Mouse (Mus musculus) midbrain, embryonic 16.5 days (tissue): Measurements from ENCODE around the gene Rin2. TPM values are rescaled to one million over a fixed set of nuclear protein-coding genes. Genes with fewer than 3 reads are reported as not detected.

Experiments
- ATAC-seq: fragments of 200-750 bp; cut with Nextera tagmentation; 2 replicates; pipeline ENCODE4 v1.8.0; 2017; ENCODE audit warnings: moderate TSS enrichment
- H3K27ac ChIP-seq: fragments of 300-500 bp; sonication (generic); 2 replicates; pipeline ENCODE4 v1.5.1; 2014; ENCODE audit warnings: mild to moderate bottlenecking, low read length, mixed read lengths
- H3K27me3 ChIP-seq: fragments of 300-500 bp; sonication (generic); 2 replicates; pipeline ENCODE4 v1.6.1; 2014; ENCODE audit warnings: low read depth, low read length, mixed read lengths; ENCODE audit not compliant: control insufficient read depth, insufficient read depth
- H3K36me3 ChIP-seq: fragments of 300-500 bp; sonication (generic); 2 replicates; pipeline ENCODE4 v1.6.1; 2014; ENCODE audit warnings: mild to moderate bottlenecking, low read length, moderate library complexity, mixed read lengths; ENCODE audit not compliant: control insufficient read depth, insufficient read depth
- H3K4me1 ChIP-seq: fragments of 300-500 bp; sonication (generic); 2 replicates; pipeline ENCODE4 v1.6.1; 2014; ENCODE audit warnings: mild to moderate bottlenecking, low read length, mixed read lengths; ENCODE audit not compliant: control insufficient read depth, insufficient read depth
- H3K4me2 ChIP-seq: fragments of 300-500 bp; sonication (generic); 2 replicates; pipeline ENCODE4 v1.6.1; 2014; ENCODE audit warnings: mild to moderate bottlenecking, low read length, mixed read lengths
- H3K4me3 ChIP-seq: fragments of 300-500 bp; sonication (generic); 2 replicates; pipeline ENCODE4 v1.5.1; 2014; ENCODE audit warnings: low read depth, mild to moderate bottlenecking, low read length, moderate library complexity, mixed read lengths
- H3K9ac ChIP-seq: fragments of 300-500 bp; sonication (generic); 2 replicates; pipeline ENCODE4 v1.6.1; 2014; ENCODE audit warnings: low read depth, low read length, mixed read lengths
- H3K9me3 ChIP-seq: fragments of 300-500 bp; sonication (generic); replicated peaks from 2 replicates; pipeline ENCODE4 v1.6.1; 2014; ENCODE audit warnings: mild to moderate bottlenecking, low read length, mixed read lengths; ENCODE audit not compliant: control insufficient read depth, poor library complexity, severe bottlenecking
- WGBS: fragments of 180-500 bp; shearing (Covaris S2); extraction: QIAGEN DNeasy Blood & Tissue Kit; methylation state at CpG from one replicate; pipeline ENCODE4 v1.1.7; 2014; 5-methylcytosine and 5-hydroxymethylcytosine counted together
- polyA plus RNA-seq: library from polyadenylated mRNA; unstranded; fragments of >200 nt; fragmentation: Nextera tagmentation; extraction: Ambion mirVana; gene quantifications from 2 replicates; pipeline ENCODE4 v1.2.1, GENCODE M21; 2015

Gene Rin2
- polyA plus RNA-seq, 1 experiment from 2014 or later = 17.0 TPM

GRCm38 (mm10) chr2:145843322-145843721, 168.3 kb downstream of the Rin2 start:
- peaks cover 8% of the 10 kb centered on the region for H3K4me1 ChIP-seq
- WGBS = 91% methylated on average over 6 of the region's 6 CpGs

GRCm38 (mm10) chr2:145846595-145846994, 171.6 kb downstream of the Rin2 start:
- Histone ChIP-seq H3K36me3 (0 out of 2 replicates have a peak, but pooled peaks cover 3% of the 10 kb centered on the region), H3K4me1 (no peaks in the 10 kb centered on the region), H3K9ac (no peak overlapping the region), H3K27ac (no peak overlapping the region), H3K4me3 (no peak overlapping the region), H3K27me3 (no peaks in the 10 kb centered on the region), H3K4me2 (no peak overlapping the region), H3K9me3 (no peaks in the 10 kb centered on the region)
- no peak for ATAC-seq
- WGBS = 88% methylated on average over 3 of the region's 3 CpGs

More at GRCm38 (mm10) chr2:145843322-145843721, 168.3 kb downstream of the Rin2 start:
- no peaks in the 10 kb centered on the region for H3K27me3 ChIP-seq
- ATAC-seq = no peak
- no peaks in the 10 kb centered on the region for H3K9me3 ChIP-seq
- H3K4me3 ChIP-seq = no peak overlapping the region
- no peak overlapping the region for H3K9ac ChIP-seq
- no peaks in the 10 kb centered on the region for H3K36me3 ChIP-seq
- H3K27ac ChIP-seq = no peak overlapping the region
- no peak overlapping the region for H3K4me2 ChIP-seq

- no peaks in the 10 kb centered on the region for H3K4me1 ChIP-seq
- no peaks in the 10 kb centered on the region for H3K9me3 ChIP-seq
- no peak overlapping the region for H3K27ac ChIP-seq
- no peak for ATAC-seq
- no peaks in the 10 kb centered on the region for H3K27me3 ChIP-seq
- no peak overlapping the region for H3K4me3 ChIP-seq
- no peak overlapping the region for H3K9ac ChIP-seq
- 0 out of 2 replicates have a peak, but pooled peaks cover 3% of the 10 kb centered on the region for H3K36me3 ChIP-seq
- WGBS = 74% methylated on average over 10 of the region's 10 CpGs
- no peak overlapping the region for H3K4me2 ChIP-seq
These were observed 174.3 kb downstream of the Rin2 start for GRCm38 (mm10) chr2:145849170-145849905.

- H3K4me1 ChIP-seq = no peaks in the 10 kb centered on the region
These were observed 175.8 kb downstream of the Rin2 start for GRCm38 (mm10) chr2:145850779-145851178.

GRCm38 (mm10) chr2:145855831-145856230, 180.8 kb downstream of the Rin2 start:
- no peak for ATAC-seq
- 87% methylated on average over 9 of the region's 9 CpGs for WGBS
- Histone ChIP-seq H3K4me2 (no peak overlapping the region), H3K9ac (no peak overlapping the region), H3K4me3 (no peak overlapping the region), H3K4me1 (peaks cover 16% of the 10 kb centered on the region), H3K9me3 (no peaks in the 10 kb centered on the region), H3K27ac (no peak overlapping the region), H3K27me3 (no peaks in the 10 kb centered on the region), H3K36me3 (no peaks in the 10 kb centered on the region)

More at GRCm38 (mm10) chr2:145850779-145851178, 175.8 kb downstream of the Rin2 start:
- H3K27ac ChIP-seq = no peak overlapping the region
- H3K9ac ChIP-seq = no peak overlapping the region
- H3K4me2 ChIP-seq = no peak overlapping the region
- H3K27me3 ChIP-seq = no peaks in the 10 kb centered on the region
- 0 out of 2 replicates have a peak, but pooled peaks cover 3% of the 10 kb centered on the region for H3K36me3 ChIP-seq
- no peak overlapping the region for H3K4me3 ChIP-seq
- H3K9me3 ChIP-seq = no peaks in the 10 kb centered on the region
- ATAC-seq = no peak
- 65% methylated on average over 4 of the region's 4 CpGs for WGBS

- no peak overlapping the region for H3K9ac ChIP-seq
- no peaks in the 10 kb centered on the region for H3K36me3 ChIP-seq
- no peak overlapping the region for H3K4me3 ChIP-seq
- ATAC-seq = no peak
- H3K4me2 ChIP-seq = no peak overlapping the region
- WGBS = 81% methylated on average over 8 of the region's 8 CpGs
- H3K4me1 ChIP-seq = peaks cover 21% of the 10 kb centered on the region
- H3K27me3 ChIP-seq = no peaks in the 10 kb centered on the region
- no peak overlapping the region for H3K27ac ChIP-seq
- H3K9me3 ChIP-seq = no peaks in the 10 kb centered on the region
These were observed 182.8 kb downstream of the Rin2 start for GRCm38 (mm10) chr2:145857864-145858263.

- H3K9ac ChIP-seq = peak overlapping the region; percentile 64; the same call in 1 of the 2 replicates
- WGBS = 31% methylated on average over 7 of the region's 7 CpGs
- ATAC-seq = peak; percentile 26
- no peaks in the 10 kb centered on the region for H3K36me3 ChIP-seq
- peak overlapping the region; percentile 63 for H3K4me2 ChIP-seq
- no peaks in the 10 kb centered on the region for H3K9me3 ChIP-seq
- H3K27me3 ChIP-seq = no peaks in the 10 kb centered on the region
- H3K27ac ChIP-seq = peak overlapping the region; percentile 86
- peaks cover 21% of the 10 kb centered on the region for H3K4me1 ChIP-seq
- 0 out of 2 replicates have a peak overlapping the region, but pooled peaks have one; percentile 4 for H3K4me3 ChIP-seq
These were observed 184.5 kb downstream of the Rin2 start for GRCm38 (mm10) chr2:145859442-145859931.

GRCm38 (mm10) chr2:145859932-145860801, 185.2 kb downstream of the Rin2 start:
- WGBS = 3% methylated on average over 40 of the region's 40 CpGs

More at GRCm38 (mm10) chr2:145859932-145860801, 185.2 kb downstream of the Rin2 start:
- ATAC-seq = peak; percentile 89
- H3K36me3 ChIP-seq = no peaks in the 10 kb centered on the region
- peak overlapping the region; percentile 42 for H3K4me3 ChIP-seq
- H3K4me1 ChIP-seq = peaks cover 21% of the 10 kb centered on the region
- peak overlapping the region; percentile 64 for H3K9ac ChIP-seq
- peak overlapping the region; percentile 86 for H3K27ac ChIP-seq
- no peaks in the 10 kb centered on the region for H3K9me3 ChIP-seq
- H3K27me3 ChIP-seq = no peaks in the 10 kb centered on the region
- H3K4me2 ChIP-seq = peak overlapping the region; percentile 63
